Mouse (Mus musculus): ENCODE measurements around the gene Tnik. TPM values are rescaled to one million over a fixed set of nuclear protein-coding genes. Genes with fewer than 3 reads are reported as not detected.
A peak's percentile ranks its signal among the peaks of the same experiment; 100 is the strongest.

Tnik gene
- polyA plus RNA-seq, 1 experiment from 2014 or later: 20.7 TPM

DNA sequence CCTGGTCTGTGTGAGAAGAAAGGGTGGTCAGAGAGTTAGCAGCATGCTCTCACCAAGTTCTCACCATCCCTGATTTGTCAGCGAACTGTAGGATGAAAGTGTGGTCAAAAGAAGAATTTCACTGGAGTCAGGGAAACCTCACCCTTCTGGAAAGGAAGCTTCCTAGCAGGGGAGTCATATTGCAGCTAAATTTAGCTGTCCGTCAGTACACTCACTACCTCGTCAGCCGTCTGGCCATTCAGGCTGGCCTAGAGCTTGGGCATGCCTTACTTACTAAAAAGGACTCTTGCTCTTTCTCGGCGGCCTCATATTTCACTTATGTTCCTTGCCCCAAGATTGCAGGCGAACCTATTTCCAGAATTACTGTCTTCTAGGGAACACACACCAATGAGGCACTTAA lies 222.7 kb downstream of the Tnik start:
- CTCF ChIA-PET: no interaction called here
- no peaks in the 10 kb centered on the region for H3K27me3 ChIP-seq
- DNase-seq (ENCODE audit: low read depth, low spot score) (peak; percentile 41), ATAC-seq (peak; percentile 23)
- in situ Hi-C loops (cut with MboI; ENCODE audit: low pct_unique_long_range_greater_than_20kb): no loop called here
- TF ChIP-seq CTCF (IDR thresholded peaks at IDR 0.05): no peak
- POLR2A ChIA-PET: no interaction called here

DNA sequence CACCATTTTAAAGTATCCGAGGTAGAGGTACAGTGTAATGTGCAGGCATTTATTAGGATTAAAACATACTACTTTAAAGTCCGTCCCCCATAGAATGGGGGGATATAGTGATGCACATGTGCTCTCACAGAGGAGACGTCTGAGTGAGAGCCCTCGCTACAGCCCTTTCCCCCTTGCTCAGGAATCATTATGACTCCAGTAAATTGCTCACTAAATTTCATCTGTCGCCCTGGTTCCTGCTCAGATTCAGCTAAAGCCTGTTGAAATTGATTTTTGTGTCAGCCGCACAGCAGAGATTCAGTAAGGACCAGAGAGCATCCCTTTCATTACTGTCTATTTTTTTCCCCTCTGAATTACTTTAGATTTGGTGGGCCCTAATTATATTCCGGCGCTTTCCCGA lies 224.4 kb downstream of the Tnik start:
- ATAC-seq (no peak), DNase-seq (ENCODE audit: low read depth, low spot score) (no peak)
- no peaks in the 10 kb centered on the region for H3K27me3 ChIP-seq
- CTCF ChIA-PET: interaction anchor here (1.4 to 1.8 kb wide), 2 partner anchors 11 to 21 kb away, joined by 4 read pairs; no protein-coding TSS in a partner anchor
- TF ChIP-seq CTCF (IDR thresholded peaks at IDR 0.05): no peak
- POLR2A ChIA-PET: interaction anchor here (1.4 kb wide), 1 partner anchor 10 kb away, joined by 4 read pairs; no protein-coding TSS in a partner anchor
- in situ Hi-C loops (cut with MboI; ENCODE audit: low pct_unique_long_range_greater_than_20kb): no loop called here

DNA sequence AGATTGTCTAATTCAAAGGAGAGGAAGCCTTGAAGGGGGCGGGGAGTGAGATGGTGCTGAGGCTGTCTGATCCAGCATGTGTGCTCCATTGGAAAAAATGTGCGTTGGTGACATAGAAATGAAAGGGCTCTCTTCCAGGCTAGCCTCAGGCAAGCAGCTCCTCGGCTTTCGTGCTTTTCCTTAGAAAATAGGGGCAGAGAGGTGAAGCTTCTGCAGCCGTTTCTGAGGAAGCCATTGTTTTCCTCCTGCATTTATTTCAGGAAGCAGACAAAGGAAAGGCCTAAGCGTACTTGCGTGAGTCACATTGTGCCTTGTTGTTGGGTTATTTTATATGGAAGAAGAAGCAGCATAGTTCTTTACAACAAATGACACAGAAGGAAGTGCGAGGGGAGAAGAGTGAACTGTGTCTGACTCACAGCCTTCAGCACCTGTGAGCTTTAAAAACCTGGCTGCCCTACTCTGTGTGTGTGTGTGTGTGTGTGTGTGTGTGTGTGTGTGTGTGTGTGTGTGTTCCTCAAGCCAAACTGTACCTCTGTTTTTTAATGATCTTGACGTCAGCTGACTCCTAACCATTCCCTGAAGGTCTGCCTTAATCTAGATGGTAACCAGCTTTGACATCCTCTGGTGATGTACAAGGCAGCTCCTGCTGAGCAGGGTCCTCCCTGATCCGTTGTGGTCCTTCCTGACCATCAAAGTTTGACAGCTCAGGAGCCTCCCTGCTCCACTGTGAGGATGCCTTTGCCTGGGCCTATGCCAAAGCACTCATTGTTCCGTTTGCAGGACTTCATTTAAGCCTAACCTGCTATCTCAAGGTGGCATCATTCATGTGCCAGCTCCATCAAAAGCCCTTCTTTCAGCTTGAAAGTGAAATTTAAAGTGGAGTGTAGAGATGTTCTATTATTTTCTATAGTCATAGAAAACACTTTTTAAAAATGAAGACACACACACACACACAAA lies 228.3 kb downstream of the Tnik start:
- ChIA-PET CTCF (interaction anchor here (0.7 to 1.2 kb wide), 2 partner anchors 18 to 39 kb away, joined by 3 read pairs; no protein-coding TSS in a partner anchor), POLR2A (interaction anchor here (0.6 to 0.7 kb wide), 3 partner anchors 9 to 127 kb away, joined by 3 to 4 read pairs (median 3); no protein-coding TSS in a partner anchor)
- no peak for ATAC-seq
- in situ Hi-C loops (cut with MboI; ENCODE audit: low pct_unique_long_range_greater_than_20kb): no loop called here
- TF ChIP-seq CTCF (IDR thresholded peaks at IDR 0.05): no peak
- no peak for DNase-seq (ENCODE audit: low read depth, low spot score)
- no peaks in the 10 kb centered on the region for H3K27me3 ChIP-seq

- TF ChIP-seq CTCF (IDR thresholded peaks at IDR 0.05): no peak
- H3K27me3 ChIP-seq: no peaks in the 10 kb centered on the region
- POLR2A ChIA-PET: no interaction called here
- in situ Hi-C loops (cut with MboI; ENCODE audit: low pct_unique_long_range_greater_than_20kb): no loop called here
- CTCF ChIA-PET: interaction anchor here (1.3 to 2.5 kb wide), 5 partner anchors 8 to 29 kb away, joined by 4 to 8 read pairs (median 5); no protein-coding TSS in a partner anchor
- DNase-seq (ENCODE audit: low read depth, low spot score) (no peak), ATAC-seq (no peak)
Measured at GRCm38 (mm10) chr3:28496806-28497502, 233.9 kb downstream of the Tnik start.

- no peak for TF ChIP-seq CTCF (IDR thresholded peaks at IDR 0.05)
- DNase-seq (ENCODE audit: low read depth, low spot score) (no peak), ATAC-seq (no peak)
- in situ Hi-C loops (cut with MboI; ENCODE audit: low pct_unique_long_range_greater_than_20kb): no loop called here
- CTCF ChIA-PET: interaction anchor here (1.3 to 2.5 kb wide), 4 partner anchors 12 to 28 kb away, joined by 3 to 8 read pairs (median 5); no protein-coding TSS in a partner anchor
- POLR2A ChIA-PET: no interaction called here
- H3K27me3 ChIP-seq: no peaks in the 10 kb centered on the region
Measured at GRCm38 (mm10) chr3:28497503-28497857, 234.5 kb downstream of the Tnik start.

- no peaks in the 10 kb centered on the region for H3K27me3 ChIP-seq
- ChIA-PET CTCF (interaction anchor here (1.1 to 1.6 kb wide), 3 partner anchors 8 to 80 kb away, joined by 3 read pairs; no protein-coding TSS in a partner anchor), POLR2A (no interaction called here)
- no peak for TF ChIP-seq CTCF (IDR thresholded peaks at IDR 0.05)
- ATAC-seq (no peak), DNase-seq (ENCODE audit: low read depth, low spot score) (no peak)
- in situ Hi-C loops (cut with MboI; ENCODE audit: low pct_unique_long_range_greater_than_20kb): no loop called here
Measured at GRCm38 (mm10) chr3:28502697-28503096, 239.7 kb downstream of the Tnik start.

DNA sequence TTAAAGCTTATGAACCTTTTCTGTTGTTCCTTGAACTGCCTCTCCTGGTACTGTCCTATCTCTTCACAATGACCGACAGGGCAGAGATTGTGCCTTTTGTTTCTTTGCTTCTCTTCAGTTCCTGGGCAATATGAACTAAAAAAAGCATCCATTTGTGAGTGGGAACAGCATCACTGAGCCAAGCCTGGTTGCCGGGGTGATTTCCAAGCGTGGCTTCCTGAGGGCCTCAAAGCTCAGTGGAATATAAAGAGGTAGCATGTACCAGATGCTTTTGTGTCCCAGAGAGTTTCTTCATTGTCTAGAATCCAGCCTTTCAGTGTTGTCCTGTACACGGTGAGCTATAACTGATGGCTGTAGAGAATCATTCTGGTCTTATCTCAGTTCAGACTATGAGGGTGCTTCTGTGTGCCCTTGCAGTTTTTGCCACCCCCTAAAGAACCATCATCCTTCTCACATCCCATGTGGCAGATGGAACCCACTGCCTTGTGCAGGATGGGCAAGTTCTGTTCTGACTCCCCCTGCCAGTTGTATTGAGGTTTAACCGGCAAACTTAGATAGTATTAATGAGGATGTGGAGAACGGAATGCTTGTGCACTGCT lies 246.4 kb downstream of the Tnik start:
- ChIA-PET POLR2A (interaction anchor here (1.0 kb wide), 1 partner anchor 13 kb away, joined by 3 read pairs; no protein-coding TSS in a partner anchor), CTCF (interaction anchor here (0.9 to 1.8 kb wide), 6 partner anchors 11 to 34 kb away, joined by 3 to 9 read pairs (median 4); no protein-coding TSS in a partner anchor)
- in situ Hi-C loops (cut with MboI; ENCODE audit: low pct_unique_long_range_greater_than_20kb): no loop called here
- no peak for TF ChIP-seq CTCF (IDR thresholded peaks at IDR 0.05)
- H3K27me3 ChIP-seq: no peaks in the 10 kb centered on the region
- DNase-seq (ENCODE audit: low read depth, low spot score): no peak
- no peak for ATAC-seq

GRCm38 (mm10) chr3:28523004-28523482 lies 260.0 kb downstream of the Tnik start:
- H3K27me3 ChIP-seq: no peaks in the 10 kb centered on the region
- CTCF ChIA-PET: interaction anchor here (0.7 to 3.2 kb wide), 9 partner anchors 11 to 358 kb away, joined by 3 to 27 read pairs (median 3); no protein-coding TSS in a partner anchor
- ATAC-seq: peak; percentile 97
- POLR2A ChIA-PET: interaction anchor here (1.2 to 1.3 kb wide), 3 partner anchors 10 to 24 kb away, joined by 3 to 5 read pairs (median 4); no protein-coding TSS in a partner anchor
- in situ Hi-C loops (cut with MboI; ENCODE audit: low pct_unique_long_range_greater_than_20kb): no loop called here
- DNase-seq (ENCODE audit: low read depth, low spot score): peak; percentile 100
- TF ChIP-seq CTCF (IDR thresholded peaks at IDR 0.05): no peak

DNA sequence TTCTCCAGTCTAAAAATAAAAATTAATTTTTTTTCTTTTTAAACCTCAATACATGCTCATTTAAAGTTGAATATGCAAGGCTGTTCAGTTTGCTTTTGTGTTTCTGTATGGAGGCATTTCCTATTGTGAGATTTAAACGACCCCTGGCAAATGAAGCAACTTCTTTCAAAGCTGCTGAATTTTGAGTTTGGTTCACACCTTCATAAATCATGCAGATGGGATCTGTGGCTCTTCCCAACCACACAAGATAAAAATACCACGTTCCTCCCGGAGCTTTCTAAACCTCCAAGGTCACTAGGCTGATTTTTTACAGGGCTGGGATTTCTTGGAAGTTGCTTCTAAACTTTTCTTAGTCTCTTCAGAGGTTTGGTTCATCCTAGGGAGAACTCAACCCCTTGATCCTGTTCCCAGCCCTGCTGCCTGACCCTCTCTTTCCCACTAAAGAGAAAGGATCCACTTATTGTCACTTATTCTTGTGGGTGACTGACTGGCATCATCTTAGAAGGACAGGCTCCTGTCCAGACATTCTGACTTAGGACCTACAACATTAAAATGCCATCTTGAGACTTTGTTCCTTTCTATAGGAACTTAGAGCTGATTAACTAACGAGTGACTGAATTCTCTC lies 260.6 kb downstream of the Tnik start:
- in situ Hi-C loops (cut with MboI; ENCODE audit: low pct_unique_long_range_greater_than_20kb): no loop called here
- POLR2A ChIA-PET: interaction anchor here (1.2 to 1.3 kb wide), 2 partner anchors 19 to 24 kb away, joined by 3 to 4 read pairs; no protein-coding TSS in a partner anchor
- H3K27me3 ChIP-seq: no peaks in the 10 kb centered on the region
- peak; percentile 37 for ATAC-seq
- peak; percentile 81 for DNase-seq (ENCODE audit: low read depth, low spot score)
- CTCF ChIA-PET: interaction anchor here (1.0 to 3.2 kb wide), 8 partner anchors 12 to 359 kb away, joined by 3 to 27 read pairs (median 3); no protein-coding TSS in a partner anchor
- TF ChIP-seq CTCF (IDR thresholded peaks at IDR 0.05): no peak
